Mouse (Mus musculus) gastrocnemius, postnatal 25 days (tissue): ENCODE measurements around the gene Dse. TPM values are rescaled to one million over a fixed set of nuclear protein-coding genes. Genes with fewer than 3 reads are reported as not detected.

ENCODE experiments used
- DNase-seq: peaks from one replicate; pipeline ENCODE4 v3.0.0; 2022
- total RNA-seq, 2 experiments: library from RNA; stranded (reverse); gene quantifications; 1 replicate in 1 of 2; 2 replicates in 1 of 2; pipeline ENCODE4 v1.2.3; 2021

The Dse gene
- total RNA-seq, 2 experiments from 2014 or later, result 5.2 to 5.4 TPM

- no peak for DNase-seq
Observed at GRCm38 (mm10) chr10:34131356-34131755, 76.2 kb downstream of the Dse start.

GRCm38 (mm10) chr10:34128391-34128790, 79.1 kb downstream of the Dse start:
- DNase-seq, result peak; percentile 36

GRCm38 (mm10) chr10:34127392-34128378, 79.8 kb downstream of the Dse start, which contains the start of gene Calhm6:
Calhm6 (minus strand) TSS chr10:34127984.
- DNase-seq, result peak; percentile 14

GRCm38 (mm10) chr10:34118421-34118820, 89.1 kb downstream of the Dse start:
- DNase-seq, result no peak

GRCm38 (mm10) chr10:34117770-34118169, 89.7 kb downstream of the Dse start:
- no peak for DNase-seq

- DNase-seq, result no peak
Observed at GRCm38 (mm10) chr10:34117131-34117530, 90.4 kb downstream of the Dse start.

- no peak for DNase-seq
Observed at GRCm38 (mm10) chr10:34111964-34112738, 95.4 kb downstream of the Dse start.

- DNase-seq, result no peak
Observed at GRCm38 (mm10) chr10:34110863-34111465, 96.6 kb downstream of the Dse start.

Other genes with a start within 250 kb of the Dse start
- gene Rwdd1, start 188.1 kb downstream of the Dse start, total RNA-seq, result 100 to 1,000 TPM; 123 to 143 TPM
- not detected for gene Trappc3l, start 170.1 kb downstream of the Dse start, total RNA-seq
- gene Calhm4, start 163.4 kb downstream of the Dse start, total RNA-seq, result not detected
- gene Calhm5, start 111.2 kb downstream of the Dse start, total RNA-seq, result under 1 TPM; 0.40 to 0.41 TPM
- gene Calhm6, start 79.7 kb downstream of the Dse start, total RNA-seq, result under 1 TPM in 1 of 2 experiments, not detected in 1; 0.24 TPM
- 10 to 100 TPM; 45.0 to 47.0 TPM for gene Tspyl1, start 74.5 kb upstream of the Dse start, total RNA-seq
- gene Tspyl4, start 89.7 kb upstream of the Dse start, total RNA-seq, result 1 to 10 TPM; 1.1 to 1.2 TPM
- not detected for gene Col10a1, start 182.3 kb upstream of the Dse start, total RNA-seq
- gene Nt5dc1, start 210.8 kb upstream of the Dse start, total RNA-seq, result 1 to 10 TPM; 3.4 to 5.2 TPM